Mouse (Mus musculus) C2C12 (cell line): ENCODE measurements around the gene Tmem204. TPM values are rescaled to one million over a fixed set of nuclear protein-coding genes. Genes with fewer than 3 reads are reported as not detected.

Source experiments
- H3K27me3 ChIP-seq: one replicate; pipeline ENCODE4 v1.6.1; 2011; ENCODE audit not compliant: control insufficient read depth, insufficient read depth, insufficient read length
- H3K36me3 ChIP-seq: one replicate; pipeline ENCODE4 v1.6.1; 2011; ENCODE audit not compliant: control insufficient read depth, insufficient read depth
- H3K4me3 ChIP-seq: one replicate; pipeline ENCODE4 v1.5.1; 2011; ENCODE audit warnings: mild to moderate bottlenecking, control low read depth; ENCODE audit not compliant: poor library complexity, insufficient read depth, severe bottlenecking
- H3K79me2 ChIP-seq: one replicate; pipeline ENCODE4 v1.6.1; 2011; ENCODE audit not compliant: control insufficient read depth, insufficient read depth
- H3K79me3 ChIP-seq: one replicate; pipeline ENCODE4 v1.6.1; 2011; ENCODE audit warnings: low read depth, control low read depth
- H3ac ChIP-seq: one replicate; pipeline ENCODE3; 2011; ENCODE audit warnings: low read depth; ENCODE audit not compliant: control insufficient read depth, insufficient read length
- CEBPB ChIP-seq: IDR thresholded peaks from one replicate; pipeline ENCODE4 v1.6.1; 2011; ENCODE audit warnings: low read depth, mild to moderate bottlenecking, control low read depth, moderate library complexity
- CTCF ChIP-seq: IDR thresholded peaks from one replicate; pipeline ENCODE4 v1.5.1; 2011; ENCODE audit not compliant: control insufficient read depth, insufficient read depth, insufficient read length
- FOSL1 ChIP-seq: IDR thresholded peaks from one replicate; pipeline ENCODE4 v1.8.0; 2011; ENCODE audit warnings: mild to moderate bottlenecking, low read length; ENCODE audit not compliant: poor library complexity, insufficient read depth, severe bottlenecking
- MAX ChIP-seq: IDR thresholded peaks from one replicate; pipeline ENCODE4 v1.6.1; 2011; ENCODE audit warnings: mild to moderate bottlenecking, control low read depth
- MYOD1 ChIP-seq: IDR thresholded peaks from one replicate; pipeline ENCODE4 v1.6.1; 2011; ENCODE audit warnings: low read depth; ENCODE audit not compliant: control insufficient read depth, insufficient read length
- MYOG ChIP-seq: IDR thresholded peaks from one replicate; pipeline ENCODE4 v1.6.1; 2011; ENCODE audit not compliant: control insufficient read depth, insufficient read length; ENCODE audit errors: extremely low read depth
- USF1 ChIP-seq: IDR thresholded peaks from one replicate; pipeline ENCODE4 v1.6.1; 2011; ENCODE audit warnings: low read depth, mild to moderate bottlenecking, control low read depth, moderate library complexity
- polyA plus RNA-seq: library from polyadenylated mRNA; unstranded; fragments of >200 nt; fragmentation: generic; extraction: Trizol; gene quantifications from one replicate; pipeline ENCODE4 v1.2.1, GENCODE M21; 2012; ENCODE audit warnings: missing spikeins

Tmem204 gene
- polyA plus RNA-seq, 1 experiment: 0.37 TPM

DNA sequence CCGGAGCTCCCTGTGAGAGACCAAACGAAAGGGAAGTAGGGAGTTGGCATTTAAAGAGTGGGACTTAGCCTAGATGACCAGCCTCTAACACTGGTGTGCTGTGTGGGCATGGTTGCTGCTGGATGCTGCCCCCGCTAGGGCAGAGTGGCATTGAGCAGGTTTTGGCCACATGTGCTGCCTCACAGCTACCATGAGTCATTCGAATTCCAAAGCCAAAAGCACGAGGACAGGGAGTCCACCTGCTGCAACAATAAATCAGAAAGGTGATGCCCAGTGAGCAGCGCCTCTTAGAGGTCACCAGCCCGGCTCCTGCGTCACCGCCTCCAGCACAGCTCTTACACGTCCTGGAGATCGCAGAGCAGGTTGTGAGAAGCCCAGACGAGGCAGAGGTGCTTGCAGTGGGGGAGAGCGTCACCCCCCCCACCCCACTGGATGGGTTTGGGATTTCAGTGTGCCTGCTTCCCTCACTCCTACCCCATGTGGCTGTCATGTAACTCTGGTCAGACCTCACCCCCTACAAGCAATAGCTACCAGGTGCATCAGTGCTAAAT, 1.5 kb upstream of the Tmem204 start:
- Histone ChIP-seq H3K4me3 (no peak overlapping the region), H3K79me3 (no peaks in the 10 kb centered on the region), H3K27me3 (no peaks in the 10 kb centered on the region), H3K36me3 (no peaks in the 10 kb centered on the region), H3K79me2 (no peaks in the 10 kb centered on the region), H3ac (no peak overlapping the region)
- TF ChIP-seq MYOD1: peak; percentile 93
- TF ChIP-seq MYOG: no peak
- TF ChIP-seq CTCF: no peak
- no peak for TF ChIP-seq USF1
- TF ChIP-seq MAX: peak; percentile 57
- TF ChIP-seq FOSL1: no peak
- no peak for TF ChIP-seq CEBPB

DNA sequence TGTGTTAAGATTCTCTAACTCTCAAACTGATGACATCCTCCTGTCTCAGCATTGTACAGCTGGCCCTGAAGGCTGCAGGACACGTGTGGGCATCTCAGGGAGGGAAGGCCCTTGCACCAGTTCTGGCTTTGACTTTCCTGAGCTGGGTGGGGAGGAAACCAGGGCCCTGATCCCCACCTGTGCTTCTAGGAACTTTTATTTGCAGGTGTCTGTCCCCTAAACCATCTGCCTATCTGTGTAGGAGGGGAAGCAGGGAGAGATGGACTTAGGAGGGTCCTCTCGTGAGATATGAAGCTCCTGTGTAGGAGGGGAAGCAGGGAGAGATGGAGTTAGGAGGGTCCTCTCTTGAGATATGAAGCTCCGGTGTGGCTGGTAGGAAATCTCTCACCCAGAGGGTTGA, 504 bp downstream of the Tmem204 start:
- H3K36me3 ChIP-seq: no peaks in the 10 kb centered on the region
- H3ac ChIP-seq: no peak overlapping the region
- H3K79me3 ChIP-seq: no peaks in the 10 kb centered on the region
- no peaks in the 10 kb centered on the region for H3K79me2 ChIP-seq
- TF ChIP-seq MYOG (no peak), CEBPB (no peak), MAX (no peak), USF1 (no peak), FOSL1 (no peak), CTCF (no peak), MYOD1 (no peak)
- H3K4me3 ChIP-seq: no peak overlapping the region
- no peaks in the 10 kb centered on the region for H3K27me3 ChIP-seq

DNA sequence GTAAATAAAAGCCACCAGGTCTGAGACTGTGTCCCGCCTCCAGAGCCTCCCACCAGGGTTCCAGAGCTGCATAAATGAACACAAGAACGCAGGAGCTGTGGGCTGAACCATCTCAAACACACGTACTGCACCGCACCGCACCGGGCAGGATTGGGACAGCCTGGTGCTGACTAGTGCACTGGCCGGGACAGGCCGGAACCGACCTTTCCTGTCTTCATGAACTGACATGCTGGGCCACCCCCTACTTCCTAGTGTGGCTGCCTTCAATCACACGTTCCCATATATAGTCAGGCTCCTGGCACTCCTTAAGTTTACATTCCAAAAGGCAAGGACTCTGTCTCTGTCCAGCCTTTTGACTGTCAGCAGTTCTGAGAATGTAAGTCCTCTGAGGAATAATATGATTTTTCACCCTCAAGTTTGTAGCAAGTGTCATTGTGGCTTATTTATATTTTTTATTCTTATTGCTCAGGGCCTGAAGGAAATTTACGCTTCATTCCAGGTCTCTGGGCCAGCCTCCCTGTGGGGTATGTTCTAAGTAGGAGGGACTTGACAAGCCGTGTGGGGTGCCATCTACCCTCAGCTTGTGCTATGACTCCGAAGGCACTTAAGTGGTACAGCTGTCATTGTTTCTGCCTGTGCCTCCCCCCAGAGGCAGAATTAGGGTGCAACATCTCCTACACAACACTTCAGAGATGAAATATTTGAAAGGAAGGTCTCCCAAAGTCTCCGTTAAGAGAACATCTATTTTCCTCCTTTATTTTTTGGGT, 1.1 kb downstream of the Tmem204 start:
- Histone ChIP-seq H3K4me3 (no peak overlapping the region), H3K27me3 (no peaks in the 10 kb centered on the region), H3K79me2 (no peaks in the 10 kb centered on the region), H3K79me3 (no peaks in the 10 kb centered on the region), H3ac (no peak overlapping the region), H3K36me3 (no peaks in the 10 kb centered on the region)
- TF ChIP-seq MYOD1 (no peak), USF1 (no peak), CTCF (no peak), MYOG (no peak), MAX (no peak), FOSL1 (no peak), CEBPB (no peak)

DNA sequence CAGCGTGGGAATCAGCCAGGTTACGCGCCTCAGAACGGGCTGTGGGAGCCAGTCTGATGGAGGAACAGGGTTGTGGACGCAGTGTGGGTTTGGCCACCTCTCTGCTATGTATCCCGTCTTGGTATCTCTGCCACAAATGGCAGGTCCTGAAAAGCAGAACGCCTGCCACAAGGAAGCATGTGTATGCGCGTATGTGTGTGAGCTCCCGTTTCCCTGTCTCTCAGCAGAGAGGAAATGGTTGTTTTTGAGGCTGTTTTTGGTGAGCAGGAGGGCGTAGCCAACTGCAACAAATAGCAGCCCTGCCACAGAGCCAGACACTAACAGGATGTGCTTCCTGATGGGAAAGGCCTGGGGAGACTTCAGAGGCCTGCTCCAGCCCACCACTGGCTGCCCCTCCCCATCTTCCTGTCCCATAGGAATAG, 2.4 kb downstream of the Tmem204 start:
- Histone ChIP-seq H3K79me3 (no peaks in the 10 kb centered on the region), H3K4me3 (no peak overlapping the region), H3K27me3 (no peaks in the 10 kb centered on the region), H3K79me2 (no peaks in the 10 kb centered on the region), H3ac (no peak overlapping the region), H3K36me3 (no peaks in the 10 kb centered on the region)
- no peak for TF ChIP-seq MAX

DNA sequence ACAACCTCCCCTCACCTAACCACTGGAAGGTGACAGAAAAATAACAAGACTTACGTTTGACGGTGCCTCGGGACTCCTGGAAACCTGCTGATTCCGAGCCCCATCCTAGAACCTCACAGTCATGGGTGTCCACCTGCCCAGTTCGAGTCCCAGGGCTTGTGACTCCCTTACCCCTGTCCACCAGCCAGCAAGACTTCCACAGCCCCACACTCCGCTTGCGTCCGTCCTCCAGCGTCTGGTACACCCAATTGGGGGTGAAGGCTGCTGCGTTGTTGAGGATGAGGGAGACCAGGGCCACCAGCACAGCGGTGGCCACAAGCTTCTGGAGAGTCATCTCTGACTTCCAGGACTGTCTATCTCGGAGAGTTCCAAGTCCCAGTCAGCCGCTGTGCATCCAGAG, 3.2 kb downstream of the Tmem204 start:
- Histone ChIP-seq H3K4me3 (no peak overlapping the region), H3ac (no peak overlapping the region), H3K79me3 (no peaks in the 10 kb centered on the region), H3K79me2 (no peaks in the 10 kb centered on the region), H3K27me3 (no peaks in the 10 kb centered on the region), H3K36me3 (no peaks in the 10 kb centered on the region)
- TF ChIP-seq MAX: no peak
- TF ChIP-seq MYOD1: no peak
- TF ChIP-seq FOSL1: no peak
- no peak for TF ChIP-seq CEBPB
- no peak for TF ChIP-seq CTCF
- no peak for TF ChIP-seq USF1
- no peak for TF ChIP-seq MYOG

DNA sequence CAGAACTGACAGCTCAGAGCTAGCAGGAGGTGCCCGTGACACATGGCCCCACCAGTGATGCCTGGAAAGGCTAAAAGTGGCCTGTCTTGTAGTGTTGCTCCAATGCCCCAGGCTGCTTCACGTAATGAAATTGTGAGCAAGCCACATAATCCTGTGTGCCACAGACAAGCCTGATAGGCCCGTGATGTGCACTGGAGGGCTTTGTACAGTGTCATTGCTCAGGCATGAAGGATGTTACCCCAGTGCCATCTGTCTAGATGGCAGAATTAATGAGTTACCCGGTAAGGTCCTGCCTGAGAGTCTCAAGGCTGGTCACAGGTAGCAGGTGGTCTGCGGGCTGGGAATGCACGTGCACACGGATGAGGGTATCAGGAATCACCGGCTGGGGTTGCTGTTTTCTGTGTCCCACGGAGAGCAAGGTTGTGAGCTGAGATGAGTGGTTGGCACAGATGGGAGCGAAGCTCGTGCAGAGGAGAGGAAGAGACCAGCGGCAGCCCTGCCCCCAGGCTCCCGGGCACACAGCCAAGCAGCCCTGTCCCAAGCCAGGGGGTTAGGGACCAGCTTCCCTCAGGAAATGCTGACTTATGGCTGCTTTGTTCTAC, 5.5 kb downstream of the Tmem204 start:
- Histone ChIP-seq H3K4me3 (no peak overlapping the region), H3K79me3 (no peaks in the 10 kb centered on the region)

More for the DNA sequence above, 5.5 kb downstream of the Tmem204 start:
- H3K79me2 ChIP-seq: no peaks in the 10 kb centered on the region
- no peak for TF ChIP-seq MAX
- TF ChIP-seq FOSL1: no peak
- TF ChIP-seq CTCF: no peak
- no peak for TF ChIP-seq MYOD1
- no peak for TF ChIP-seq CEBPB
- no peak for TF ChIP-seq USF1
- no peak for TF ChIP-seq MYOG
- no peak overlapping the region for H3ac ChIP-seq
- H3K27me3 ChIP-seq: no peaks in the 10 kb centered on the region
- no peaks in the 10 kb centered on the region for H3K36me3 ChIP-seq
